Mouse (Mus musculus) MEL (cell line): ENCODE data around the gene Gnao1. TPM values are rescaled to one million over a fixed set of nuclear protein-coding genes. Genes with fewer than 3 reads are reported as not detected.

ENCODE experiments used
- DNase-seq: peaks from one replicate; pipeline ENCODE4 v3.0.0; 2011; ENCODE audit warnings: low read depth, low spot score
- H3K27ac ChIP-seq: 2 replicates; pipeline ENCODE4 v1.5.1; 2012; ENCODE audit warnings: low read depth, mild to moderate bottlenecking, control low read depth, low read length, moderate library complexity; ENCODE audit not compliant: control insufficient read depth
- H3K27me3 ChIP-seq, 2 experiments: fragments of 150-350 bp in 1 of 2; sonication (generic) in 1 of 2; 2 replicates each; pipeline ENCODE4 v1.6.1; 2012; ENCODE audit warnings: low read length in 2 of 2, mild to moderate bottlenecking in 2 of 2, improper control_type of control experiment in 1 of 2, moderate library complexity in 1 of 2; ENCODE audit not compliant: insufficient read depth in 2 of 2, control insufficient read depth in 1 of 2
- H3K36me3 ChIP-seq, 2 experiments: 2 replicates each; pipeline ENCODE4 v1.6.1; 2012 to 2014; ENCODE audit warnings: low read length in 2 of 2, improper control_type of control experiment in 1 of 2, inconsistent platforms in 1 of 2, mild to moderate bottlenecking in 1 of 2; ENCODE audit not compliant: insufficient read depth in 2 of 2, control insufficient read depth in 1 of 2
- H3K4me1 ChIP-seq, 2 experiments: fragments of 150-350 bp in 1 of 2; sonication (generic) in 1 of 2; 2 replicates each; pipeline ENCODE4 v1.6.1; 2012; ENCODE audit warnings: low read length in 2 of 2, improper control_type of control experiment in 1 of 2, mild to moderate bottlenecking in 1 of 2; ENCODE audit not compliant: insufficient read depth in 2 of 2, control insufficient read depth in 1 of 2
- H3K4me3 ChIP-seq, 2 experiments: fragments of 150-350 bp in 1 of 2; sonication (generic) in 1 of 2; 2 replicates each; pipeline ENCODE4 v1.5.1; 2012; ENCODE audit warnings: low read depth in 2 of 2, low read length in 2 of 2, mild to moderate bottlenecking in 2 of 2, moderate library complexity in 2 of 2, control low read depth in 1 of 2, improper control_type of control experiment in 1 of 2; ENCODE audit not compliant: control insufficient read depth in 1 of 2, insufficient read depth in 1 of 2
- H3K79me2 ChIP-seq: 2 replicates; pipeline ENCODE4 v1.6.1; 2012; ENCODE audit warnings: mild to moderate bottlenecking, low read length, moderate library complexity; ENCODE audit not compliant: control insufficient read depth, poor library complexity, insufficient read depth
- H3K9ac ChIP-seq: 2 replicates; pipeline ENCODE4 v1.6.1; 2012; ENCODE audit warnings: low read depth, mild to moderate bottlenecking, control low read depth, low read length, moderate library complexity; ENCODE audit not compliant: control insufficient read depth, poor library complexity, severe bottlenecking
- H3K9me3 ChIP-seq: fragments of 150-350 bp; sonication (generic); replicated peaks from 2 replicates; pipeline ENCODE4 v1.6.1; 2012; ENCODE audit warnings: mild to moderate bottlenecking, low read length, improper control_type of control experiment, moderate library complexity; ENCODE audit not compliant: insufficient read depth
- CHD1 ChIP-seq: IDR thresholded peaks from 2 replicates; pipeline ENCODE4 v1.6.1; 2012; ENCODE audit warnings: low read depth, mild to moderate bottlenecking, inconsistent platforms, low read length, improper control_type of control experiment
- ETS1 ChIP-seq: IDR thresholded peaks from 2 replicates; pipeline ENCODE4 v1.6.1; 2012; ENCODE audit warnings: low read depth, mild to moderate bottlenecking, inconsistent platforms, low read length, improper control_type of control experiment, moderate library complexity
- GABPA ChIP-seq: IDR thresholded peaks from 2 replicates; pipeline ENCODE4 v1.6.1; 2012; ENCODE audit warnings: low read depth, mild to moderate bottlenecking, inconsistent platforms, low read length, improper control_type of control experiment, moderate library complexity
- GATA1 ChIP-seq: IDR thresholded peaks from 2 replicates; pipeline ENCODE4 v1.6.1; 2011; ENCODE audit warnings: low read depth, low read length, improper control_type of control experiment
- HCFC1 ChIP-seq: IDR thresholded peaks from 2 replicates; pipeline ENCODE4 v1.6.1; 2012; ENCODE audit warnings: low read depth, mild to moderate bottlenecking, inconsistent platforms, low read length, improper control_type of control experiment, moderate library complexity
- JUND ChIP-seq: IDR thresholded peaks from 2 replicates; pipeline ENCODE4 v1.6.1; 2011; ENCODE audit warnings: low read depth, mild to moderate bottlenecking, improper control_type of control experiment, low read length
- KAT2A ChIP-seq: conservative IDR thresholded peaks from 2 replicates; pipeline ENCODE4 v1.6.1; 2012; ENCODE audit warnings: low read depth, low read length, improper control_type of control experiment, inconsistent platforms
- MAFK ChIP-seq: IDR thresholded peaks from 2 replicates; pipeline ENCODE4 v1.6.1; 2011; ENCODE audit warnings: low read depth, mild to moderate bottlenecking, low read length, improper control_type of control experiment, borderline replicate concordance
- MAX ChIP-seq: IDR thresholded peaks from 2 replicates; pipeline ENCODE4 v1.6.1; 2011; ENCODE audit warnings: low read length, improper control_type of control experiment
- MAZ ChIP-seq: IDR thresholded peaks from 2 replicates; pipeline ENCODE4 v1.6.1; 2012; ENCODE audit warnings: low read depth, mild to moderate bottlenecking, inconsistent platforms, low read length, improper control_type of control experiment
- MXI1 ChIP-seq: IDR thresholded peaks from 2 replicates; pipeline ENCODE4 v1.6.1; 2011; ENCODE audit warnings: mild to moderate bottlenecking, low read depth, low read length, improper control_type of control experiment
- MYB ChIP-seq: IDR thresholded peaks from 2 replicates; pipeline ENCODE4 v1.6.1; 2011; ENCODE audit warnings: mild to moderate bottlenecking, low read depth, low read length, improper control_type of control experiment
- MYC ChIP-seq: IDR thresholded peaks from 2 replicates; pipeline ENCODE4 v1.6.1; 2011; ENCODE audit warnings: low read depth, mild to moderate bottlenecking, low read length, improper control_type of control experiment, moderate library complexity
- NELFE ChIP-seq: IDR thresholded peaks from 2 replicates; pipeline ENCODE4 v1.6.1; 2011; ENCODE audit warnings: low read depth, low read length, improper control_type of control experiment
- NRF1 ChIP-seq: IDR thresholded peaks from 2 replicates; pipeline ENCODE4 v1.6.1; 2014; ENCODE audit warnings: low read depth, mild to moderate bottlenecking, inconsistent platforms, low read length, improper control_type of control experiment, moderate library complexity; ENCODE audit not compliant: poor library complexity, insufficient read depth, severe bottlenecking
- POLR2AphosphoS2 ChIP-seq: IDR thresholded peaks from 2 replicates; pipeline ENCODE4 v1.6.1; 2011; ENCODE audit warnings: low read length, improper control_type of control experiment
- RAD21 ChIP-seq: IDR thresholded peaks from 2 replicates; pipeline ENCODE4 v1.6.1; 2011; ENCODE audit warnings: mild to moderate bottlenecking, low read depth, low read length, improper control_type of control experiment
- TAL1 ChIP-seq: IDR thresholded peaks from 2 replicates; pipeline ENCODE4 v1.6.1; 2012; ENCODE audit warnings: mild to moderate bottlenecking, inconsistent platforms, low read length, moderate library complexity, mixed read lengths
- TBP ChIP-seq: IDR thresholded peaks from 2 replicates; pipeline ENCODE4 v1.8.0; 2011; ENCODE audit warnings: low read depth, low read length, improper control_type of control experiment
- TCF12 ChIP-seq: IDR thresholded peaks from 2 replicates; pipeline ENCODE4 v1.6.1; 2014; ENCODE audit warnings: low read depth, mild to moderate bottlenecking, inconsistent platforms, low read length, improper control_type of control experiment, moderate library complexity
- UBTF ChIP-seq: IDR thresholded peaks from 2 replicates; pipeline ENCODE4 v1.6.1; 2012; ENCODE audit warnings: low read depth, mild to moderate bottlenecking, inconsistent platforms, low read length, improper control_type of control experiment, moderate library complexity, borderline replicate concordance; ENCODE audit not compliant: insufficient read depth
- USF2 ChIP-seq, 2 experiments: IDR thresholded peaks; 2 replicates each; pipeline ENCODE4 v1.6.1; 2011 to 2012; ENCODE audit warnings: improper control_type of control experiment in 2 of 2, low read length in 2 of 2, borderline replicate concordance in 1 of 2, inconsistent platforms in 1 of 2, low read depth in 1 of 2, mild to moderate bottlenecking in 1 of 2; ENCODE audit not compliant: insufficient read depth in 1 of 2
- ZC3H11A ChIP-seq: IDR thresholded peaks from 2 replicates; pipeline ENCODE4 v1.6.1; 2012; ENCODE audit warnings: low read depth, mild to moderate bottlenecking, inconsistent platforms, low read length, improper control_type of control experiment
- ZMIZ1 ChIP-seq: IDR thresholded peaks from 2 replicates; pipeline ENCODE4 v1.6.1; 2012; ENCODE audit warnings: low read depth, mild to moderate bottlenecking, inconsistent platforms, low read length, improper control_type of control experiment, moderate library complexity
- ZNF384 ChIP-seq: IDR thresholded peaks from 2 replicates; pipeline ENCODE4 v1.6.1; 2012; ENCODE audit warnings: low read depth, mild to moderate bottlenecking, inconsistent platforms, low read length, improper control_type of control experiment
- polyA plus RNA-seq, 2 experiments: library from polyadenylated mRNA; stranded (reverse) in 1 of 2; unstranded in 1 of 2; fragments of >175 nt in 1 of 2; fragments of >200 nt in 1 of 2; gene quantifications; 2 replicates each; pipeline versions ENCODE4 v1.2.1 to v1.2.4; 2012; ENCODE audit warnings: low replicate concordance in 2 of 2, low read depth in 1 of 2; ENCODE audit not compliant: insufficient read length in 2 of 2, insufficient read depth in 1 of 2, missing spikeins in 1 of 2
- total RNA-seq: library from RNA; depleted of rRNA; stranded (reverse); fragments of 300-350 nt; gene quantifications from 2 replicates; pipeline ENCODE4 v1.2.3, GENCODE M21; 2012

Gnao1 gene
- total and polyA plus RNA-seq, 3 experiments = 0.03 TPM; not detected in 2

GRCm38 (mm10) chr8:93843858-93844502 is 34.2 kb downstream of the Gnao1 start:
- H3K4me3 ChIP-seq = no peak overlapping the region
- no peaks in the 10 kb centered on the region for H3K4me1 ChIP-seq
- no peaks in the 10 kb centered on the region for H3K27me3 ChIP-seq
- H3K79me2 ChIP-seq = no peaks in the 10 kb centered on the region
- DNase-seq = no peak
- H3K9ac ChIP-seq = no peak overlapping the region
- H3K9me3 ChIP-seq = no peaks in the 10 kb centered on the region
- TF ChIP-seq MYB (no peak), JUND (no peak), MYC (no peak), POLR2AphosphoS2 (no peak), MAX (no peak), UBTF (no peak), MAZ (no peak), RAD21 (no peak), GATA1 (no peak), KAT2A (no peak)
- H3K36me3 ChIP-seq = no peaks in the 10 kb centered on the region
- no peak overlapping the region for H3K27ac ChIP-seq

DNA sequence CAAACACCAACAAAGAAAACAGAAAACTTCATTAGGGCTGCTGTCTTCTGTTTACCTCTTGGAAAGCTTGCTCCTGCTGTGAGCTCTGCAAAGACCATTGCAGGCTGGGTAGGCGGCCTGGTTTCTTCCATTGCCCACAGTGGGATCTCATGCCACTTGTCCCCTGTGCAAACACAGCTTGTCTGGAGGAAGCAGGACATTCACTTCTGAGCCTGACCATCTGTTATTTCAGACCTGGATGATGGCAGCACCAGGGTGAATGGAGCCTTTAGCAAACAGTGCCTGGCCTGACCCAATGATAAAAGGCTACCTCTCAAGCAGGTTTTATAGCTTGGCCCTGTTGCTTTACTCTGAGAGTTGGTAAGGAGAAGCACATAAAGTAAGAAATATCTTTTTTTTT is 35.4 kb downstream of the Gnao1 start:
- no peak for DNase-seq
- Histone ChIP-seq H3K9ac (no peak overlapping the region), H3K9me3 (no peaks in the 10 kb centered on the region), H3K36me3 (no peaks in the 10 kb centered on the region), H3K4me1 (no peaks in the 10 kb centered on the region), H3K79me2 (no peaks in the 10 kb centered on the region), H3K27ac (no peak overlapping the region), H3K4me3 (no peak overlapping the region), H3K27me3 (no peaks in the 10 kb centered on the region)
- no peak for TF ChIP-seq MAFK
- TF ChIP-seq POLR2AphosphoS2 = no peak
- TF ChIP-seq KAT2A = no peak
- TF ChIP-seq MAX = no peak
- TF ChIP-seq CHD1 = no peak

GRCm38 (mm10) chr8:93852087-93852645 is 42.4 kb downstream of the Gnao1 start:
- no peak for TF ChIP-seq ZNF384
- TF ChIP-seq MXI1 = no peak
- TF ChIP-seq NRF1 = no peak
- TF ChIP-seq ETS1 = no peak
- TF ChIP-seq TCF12 = no peak
- TF ChIP-seq KAT2A = no peak
- TF ChIP-seq JUND = no peak
- TF ChIP-seq UBTF = no peak
- TF ChIP-seq NELFE = no peak
- TF ChIP-seq ZMIZ1 = no peak
- TF ChIP-seq TAL1 = no peak
- TF ChIP-seq MYB = no peak
- no peak for TF ChIP-seq GABPA
- TF ChIP-seq USF2 (IDR thresholded peaks at IDR 0.05; ENCODE audit: borderline replicate concordance in 1 of 2, insufficient read depth in 1 of 2, low read depth in 1 of 2, low read length in 2 of 2) = no peak
- no peak for TF ChIP-seq HCFC1
- TF ChIP-seq MAFK = no peak
- TF ChIP-seq ZC3H11A = no peak
- TF ChIP-seq TBP = no peak
- TF ChIP-seq, all 39 proteins: peak for 0

More at GRCm38 (mm10) chr8:93852087-93852645, 42.4 kb downstream of the Gnao1 start:
- Histone ChIP-seq H3K4me3 (no peak overlapping the region), H3K36me3 (no peaks in the 10 kb centered on the region), H3K27me3 (no peaks in the 10 kb centered on the region), H3K9ac (no peak overlapping the region), H3K4me1 (no peaks in the 10 kb centered on the region), H3K27ac (no peak overlapping the region), H3K9me3 (no peaks in the 10 kb centered on the region), H3K79me2 (no peaks in the 10 kb centered on the region)
- no peak for DNase-seq
